Mouse (Mus musculus) forebrain, embryonic 15.5 days (tissue): ENCODE measurements around the gene Iqsec1. TPM values are rescaled to one million over a fixed set of nuclear protein-coding genes. Genes with fewer than 3 reads are reported as not detected.
A peak's percentile ranks its signal among the peaks of the same experiment; 100 is the strongest.

Experiments
- ATAC-seq: fragments of 200-750 bp; cut with Nextera tagmentation; replicated peaks from 2 replicates; pipeline ENCODE4 v1.8.0; 2017; ENCODE audit warnings: mild to moderate bottlenecking, moderate TSS enrichment, moderate library complexity
- H3K27ac ChIP-seq: fragments of 300-500 bp; sonication (generic); replicated peaks from 2 replicates; pipeline ENCODE4 v1.5.1; 2015; ENCODE audit warnings: mild to moderate bottlenecking, inconsistent platforms
- H3K27me3 ChIP-seq: fragments of 300-500 bp; sonication (generic); 2 replicates; pipeline ENCODE4 v1.6.1; 2015; ENCODE audit warnings: inconsistent platforms
- H3K36me3 ChIP-seq: fragments of 300-500 bp; sonication (generic); 2 replicates; pipeline ENCODE4 v1.6.1; 2015; ENCODE audit warnings: mild to moderate bottlenecking, inconsistent platforms
- H3K4me1 ChIP-seq: fragments of 300-500 bp; sonication (generic); 2 replicates; pipeline ENCODE4 v1.6.1; 2015; ENCODE audit warnings: inconsistent platforms
- H3K4me2 ChIP-seq: fragments of 300-500 bp; sonication (generic); replicated peaks from 2 replicates; pipeline ENCODE4 v1.6.1; 2015; ENCODE audit warnings: mild to moderate bottlenecking, inconsistent platforms
- H3K4me3 ChIP-seq: fragments of 300-500 bp; sonication (generic); 2 replicates; pipeline ENCODE4 v1.5.1; 2015; ENCODE audit warnings: mild to moderate bottlenecking, inconsistent platforms
- H3K9ac ChIP-seq: fragments of 300-500 bp; sonication (generic); replicated peaks from 2 replicates; pipeline ENCODE4 v1.6.1; 2015; ENCODE audit warnings: mild to moderate bottlenecking, inconsistent platforms
- H3K9me3 ChIP-seq: fragments of 300-500 bp; sonication (generic); 2 replicates; pipeline ENCODE4 v1.6.1; 2016; ENCODE audit warnings: inconsistent platforms
- WGBS: fragments of 180-500 bp; shearing (Covaris S2); methylation state at CpG from one replicate; pipeline ENCODE4 v1.1.7; 2015; ENCODE audit warnings: mixed read lengths; 5-methylcytosine and 5-hydroxymethylcytosine counted together
- polyA plus RNA-seq: library from polyadenylated mRNA; unstranded; fragments of >200 nt; fragmentation: Nextera tagmentation; extraction: Ambion mirVana; gene quantifications from 2 replicates; pipeline ENCODE4 v1.2.1, GENCODE M21; 2015

The Iqsec1 gene
- polyA plus RNA-seq, 1 experiment from 2014 or later, result 16.3 TPM

- 0 out of 2 replicates have a peak, but pooled peaks have one; percentile 17 for ATAC-seq
Observed at GRCm38 (mm10) chr6:90712486-90713480, 275.7 kb downstream of the Iqsec1 start.

GRCm38 (mm10) chr6:90712063-90712462, 276.4 kb downstream of the Iqsec1 start:
- H3K9me3 ChIP-seq, result no peaks in the 10 kb centered on the region
- no peak overlapping the region for H3K4me3 ChIP-seq
- peak overlapping the region; percentile 29 for H3K27ac ChIP-seq
- peaks cover 76% of the 10 kb centered on the region for H3K4me1 ChIP-seq
- 58% methylated on average over 3 of the region's 3 CpGs for WGBS
- no peak overlapping the region for H3K9ac ChIP-seq
- ATAC-seq, result no peak
- no peaks in the 10 kb centered on the region for H3K36me3 ChIP-seq
- no peaks in the 10 kb centered on the region for H3K27me3 ChIP-seq
- H3K4me2 ChIP-seq, result no peak overlapping the region

More at GRCm38 (mm10) chr6:90712486-90713480, 275.7 kb downstream of the Iqsec1 start:
- Histone ChIP-seq H3K27ac (peak overlapping the region; percentile 29), H3K4me2 (no peak overlapping the region), H3K27me3 (no peaks in the 10 kb centered on the region), H3K9me3 (no peaks in the 10 kb centered on the region), H3K9ac (no peak overlapping the region), H3K4me3 (no peak overlapping the region), H3K36me3 (no peaks in the 10 kb centered on the region), H3K4me1 (peaks cover 77% of the 10 kb centered on the region)
- WGBS, result 34% methylated on average over 8 of the region's 8 CpGs

DNA sequence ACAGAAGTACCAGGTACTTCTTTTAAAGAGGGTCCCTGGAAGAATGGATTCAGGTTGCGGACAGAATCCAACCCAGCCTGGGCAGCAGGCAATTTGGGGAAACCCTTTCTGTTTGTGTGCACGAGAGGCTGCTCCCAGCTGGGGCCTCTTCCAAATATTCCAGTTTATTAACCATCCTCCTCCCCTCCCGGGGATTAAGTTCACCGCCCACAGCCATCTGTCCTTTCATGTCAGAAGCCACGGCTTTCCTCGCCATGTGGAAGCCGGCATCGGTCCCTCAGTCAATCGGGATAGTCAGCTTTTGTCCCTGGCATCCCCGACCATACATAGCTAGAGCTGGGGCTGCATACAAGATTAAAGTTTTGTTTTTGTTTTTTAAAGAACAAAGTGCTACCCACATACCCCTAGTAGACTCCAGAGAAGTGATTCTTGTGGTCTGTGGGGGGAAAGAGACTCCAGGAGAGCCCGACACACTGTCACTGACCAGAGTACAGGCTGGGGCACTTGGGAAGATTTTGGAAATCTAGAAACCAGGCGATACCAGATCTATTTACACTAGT, 276.9 kb downstream of the Iqsec1 start:
- WGBS, result 21% methylated on average over 12 of the region's 12 CpGs
- Histone ChIP-seq H3K4me1 (peaks cover 76% of the 10 kb centered on the region), H3K36me3 (no peaks in the 10 kb centered on the region), H3K27me3 (no peaks in the 10 kb centered on the region), H3K4me3 (no peak overlapping the region), H3K4me2 (no peak overlapping the region), H3K27ac (peak overlapping the region; percentile 29), H3K9ac (no peak overlapping the region), H3K9me3 (no peaks in the 10 kb centered on the region)
- ATAC-seq, result no peak

DNA sequence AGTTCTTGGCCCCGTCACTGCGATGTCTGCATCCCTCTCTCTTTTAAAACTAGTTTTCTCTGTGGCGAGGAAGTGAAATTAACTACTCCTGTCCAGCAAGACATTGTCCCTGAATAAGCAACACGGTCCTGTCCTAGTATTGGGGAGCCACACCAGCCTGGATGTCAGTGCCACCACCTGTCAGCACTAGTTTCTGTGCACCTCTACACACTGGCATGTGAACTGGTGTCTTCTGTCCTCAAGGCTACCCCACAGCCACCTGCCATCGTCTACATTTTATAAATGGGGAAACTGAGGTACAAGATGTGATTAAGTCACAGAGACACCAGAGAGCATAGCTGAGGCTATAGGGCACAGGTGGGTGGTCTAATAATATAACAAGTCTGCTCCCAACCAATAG, 277.7 kb downstream of the Iqsec1 start:
- peak overlapping the region; percentile 29; the same call in 1 of the 2 replicates for H3K27ac ChIP-seq
- ATAC-seq, result no peak
- H3K4me2 ChIP-seq, result no peak overlapping the region
- no peak overlapping the region for H3K9ac ChIP-seq
- 95% methylated on average over 5 of the region's 5 CpGs for WGBS
- no peaks in the 10 kb centered on the region for H3K36me3 ChIP-seq
- H3K4me1 ChIP-seq, result peaks cover 75% of the 10 kb centered on the region
- H3K4me3 ChIP-seq, result no peak overlapping the region
- H3K27me3 ChIP-seq, result no peaks in the 10 kb centered on the region
- no peaks in the 10 kb centered on the region for H3K9me3 ChIP-seq

GRCm38 (mm10) chr6:90709929-90710777, 278.3 kb downstream of the Iqsec1 start:
- H3K27ac ChIP-seq, result no peak overlapping the region
- H3K4me3 ChIP-seq, result no peak overlapping the region
- WGBS, result 82% methylated on average over 9 of the region's 9 CpGs
- no peak overlapping the region for H3K4me2 ChIP-seq
- no peak for ATAC-seq
- no peaks in the 10 kb centered on the region for H3K36me3 ChIP-seq
- H3K4me1 ChIP-seq, result peaks cover 71% of the 10 kb centered on the region
- H3K9me3 ChIP-seq, result no peaks in the 10 kb centered on the region
- H3K9ac ChIP-seq, result no peak overlapping the region
- H3K27me3 ChIP-seq, result no peaks in the 10 kb centered on the region

DNA sequence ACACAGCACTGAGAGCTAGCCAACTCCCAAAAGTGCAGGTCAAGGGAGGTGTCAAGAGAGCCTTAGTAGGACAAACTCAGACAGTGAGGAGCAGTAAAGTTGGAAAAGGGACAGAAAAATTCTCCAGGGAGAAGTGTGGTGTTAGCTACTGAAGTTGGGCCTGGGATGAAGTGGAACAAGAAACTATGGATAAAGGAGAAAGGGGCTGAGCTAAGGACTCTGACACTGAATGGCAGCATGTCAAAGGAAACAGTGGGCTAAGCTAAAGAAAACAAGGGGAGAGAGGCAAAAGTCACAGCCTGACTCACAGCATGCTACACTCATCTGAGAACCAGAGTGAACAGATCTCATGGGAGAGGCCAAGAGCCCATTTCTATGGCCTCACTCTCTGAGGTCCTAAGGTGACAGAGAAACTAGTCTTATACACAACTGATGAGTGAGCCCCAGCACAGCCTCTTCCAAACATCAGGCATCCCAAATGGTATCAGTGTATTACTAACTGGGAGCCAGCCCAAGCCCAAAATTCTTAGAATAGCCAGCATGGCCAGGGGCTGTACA, 280.3 kb downstream of the Iqsec1 start:
- H3K27ac ChIP-seq, result no peak overlapping the region
- H3K4me1 ChIP-seq, result peaks cover 74% of the 10 kb centered on the region
- no peak overlapping the region for H3K9ac ChIP-seq
- no peaks in the 10 kb centered on the region for H3K9me3 ChIP-seq
- H3K27me3 ChIP-seq, result no peaks in the 10 kb centered on the region
- no peak overlapping the region for H3K4me2 ChIP-seq
- H3K4me3 ChIP-seq, result no peak overlapping the region
- H3K36me3 ChIP-seq, result no peaks in the 10 kb centered on the region
- ATAC-seq, result no peak

DNA sequence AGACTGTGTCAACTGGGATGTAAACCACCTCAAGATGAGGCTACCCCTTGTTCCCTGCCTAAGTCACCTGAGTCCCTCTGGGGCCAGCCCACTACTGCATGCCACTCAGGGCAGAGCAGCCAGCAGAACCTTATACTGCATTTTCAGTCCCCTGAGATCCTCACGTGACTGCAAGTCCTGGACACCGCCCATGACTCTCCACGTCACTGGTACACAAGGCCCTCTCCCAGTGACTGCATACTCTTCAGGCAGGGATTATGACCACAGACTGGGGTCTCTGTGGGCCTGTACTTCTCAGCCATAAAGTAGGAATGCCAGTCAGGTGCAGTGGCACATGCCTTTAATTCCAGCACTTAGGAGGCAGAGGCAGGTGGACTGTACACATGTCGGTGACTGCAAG, 281.3 kb downstream of the Iqsec1 start:
- Histone ChIP-seq H3K4me2 (no peak overlapping the region), H3K4me3 (no peak overlapping the region), H3K27ac (peak overlapping the region; percentile 69), H3K36me3 (no peaks in the 10 kb centered on the region), H3K9ac (no peak overlapping the region), H3K27me3 (no peaks in the 10 kb centered on the region), H3K4me1 (peaks cover 74% of the 10 kb centered on the region), H3K9me3 (no peaks in the 10 kb centered on the region)
- 85% methylated on average over 4 of the region's 4 CpGs for WGBS
- ATAC-seq, result no peak

DNA sequence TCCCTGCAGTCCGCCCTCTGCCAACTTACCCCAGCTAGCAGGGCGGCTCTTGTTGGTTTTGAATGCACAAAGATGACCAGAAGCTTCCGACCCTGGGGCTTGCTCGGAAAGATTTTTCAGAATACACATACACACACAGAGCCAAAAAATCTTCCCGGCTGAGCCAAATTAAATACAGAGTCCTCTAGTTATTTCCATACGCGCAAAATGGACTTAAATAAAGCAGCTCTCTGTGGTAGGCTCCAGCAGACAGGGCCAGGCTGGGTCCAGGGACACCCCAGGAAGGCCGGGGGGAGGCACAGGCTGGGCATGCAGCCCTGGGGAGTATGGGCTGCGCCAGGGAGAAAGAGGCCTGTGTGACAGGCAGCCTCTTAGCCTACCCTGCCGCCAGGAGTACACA, 282.0 kb downstream of the Iqsec1 start:
- Histone ChIP-seq H3K4me2 (no peak overlapping the region), H3K9ac (no peak overlapping the region), H3K4me1 (peaks cover 71% of the 10 kb centered on the region), H3K9me3 (no peaks in the 10 kb centered on the region), H3K4me3 (no peak overlapping the region), H3K36me3 (no peaks in the 10 kb centered on the region), H3K27ac (peak overlapping the region; percentile 69), H3K27me3 (no peaks in the 10 kb centered on the region)
- WGBS, result 59% methylated on average over 10 of the region's 10 CpGs
- peak; percentile 47; the same call in 1 of the 2 replicates for ATAC-seq

DNA sequence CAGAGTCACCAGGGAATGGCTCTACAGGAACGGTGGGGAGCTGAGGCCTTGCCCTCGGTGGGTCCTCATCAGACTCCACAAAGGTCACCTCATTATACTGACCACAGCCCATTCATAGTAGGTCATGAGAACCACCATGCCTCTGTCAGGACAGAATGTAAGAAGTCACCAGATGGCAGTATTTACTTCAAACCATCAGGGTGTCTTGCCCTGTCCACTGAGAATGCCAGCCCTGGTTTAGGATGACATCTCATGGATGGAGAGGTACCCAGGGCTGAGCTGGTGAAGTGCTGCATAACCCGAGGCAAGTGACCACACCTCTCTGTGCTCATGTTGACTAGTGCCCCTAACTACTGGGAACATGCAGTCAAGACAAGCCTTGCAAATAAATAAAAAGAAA, 282.7 kb downstream of the Iqsec1 start:
- no peak overlapping the region for H3K9ac ChIP-seq
- no peak for ATAC-seq
- H3K36me3 ChIP-seq, result no peaks in the 10 kb centered on the region
- H3K27ac ChIP-seq, result no peak overlapping the region
- H3K9me3 ChIP-seq, result no peaks in the 10 kb centered on the region
- 83% methylated on average over 3 of the region's 3 CpGs for WGBS
- no peak overlapping the region for H3K4me2 ChIP-seq
- peaks cover 63% of the 10 kb centered on the region for H3K4me1 ChIP-seq
- H3K27me3 ChIP-seq, result no peaks in the 10 kb centered on the region
- H3K4me3 ChIP-seq, result no peak overlapping the region

GRCm38 (mm10) chr6:90704705-90705344, 283.7 kb downstream of the Iqsec1 start:
- H3K27me3 ChIP-seq, result no peaks in the 10 kb centered on the region
- peaks cover 54% of the 10 kb centered on the region for H3K4me1 ChIP-seq
- H3K36me3 ChIP-seq, result no peaks in the 10 kb centered on the region
- H3K4me3 ChIP-seq, result no peak overlapping the region
- no peak overlapping the region for H3K9ac ChIP-seq
- H3K9me3 ChIP-seq, result no peaks in the 10 kb centered on the region
- H3K27ac ChIP-seq, result peak overlapping the region; percentile 64
- no peak overlapping the region for H3K4me2 ChIP-seq
- WGBS, result 56% methylated on average over 2 of the region's 2 CpGs
- 0 out of 2 replicates have a peak, but pooled peaks have one; percentile 15 for ATAC-seq

- no peaks in the 10 kb centered on the region for H3K36me3 ChIP-seq
- 68% methylated on average over 2 of the region's 2 CpGs for whole genome bisulfite sequencing
Observed at GRCm38 (mm10) chr6:90703782-90704181, 284.7 kb downstream of the Iqsec1 start.

More at GRCm38 (mm10) chr6:90703782-90704181, 284.7 kb downstream of the Iqsec1 start:
- Histone ChIP-seq H3K9ac (no peak overlapping the region), H3K27me3 (no peaks in the 10 kb centered on the region), H3K27ac (peak overlapping the region; percentile 64), H3K9me3 (no peaks in the 10 kb centered on the region), H3K4me3 (no peak overlapping the region), H3K4me2 (no peak overlapping the region), H3K4me1 (peaks cover 57% of the 10 kb centered on the region)
- ATAC-seq, result peak; percentile 10
